Mouse (Mus musculus): ENCODE data around the gene Lalba.

GRCm38 (mm10) chr15:98526057-98526456 lies 43.5 kb upstream of the Lalba start:
- TF ChIP-seq CTCF (IDR thresholded peaks at IDR 0.05; ENCODE audit: low read depth): no peak
- no peak for TF ChIP-seq EP300 (IDR thresholded peaks at IDR 0.05; ENCODE audit: low read depth)

Measured in liver, embryonic 14.5 days (tissue).